8 mouse cellular contexts compared by ENCODE assay signal in genomic region chr6:91277549-91277948, GRCm38 (mm10).
DNase-seq lines count a peak whose midpoint lies in the region; ATAC-seq lines count a peak whose summit lies in the region.

No protein-coding gene starts in this region.

- no peaks in the 10 kb centered on the region for H3K27me3 ChIP-seq in forebrain, embryonic 13.5 days
- peaks cover 39% of the 10 kb centered on the region for H3K27me3 ChIP-seq in midbrain, embryonic 12.5 days

- no peak overlapping the region for H3K4me3 ChIP-seq in forebrain, embryonic 13.5 days
- no peak overlapping the region for H3K4me3 ChIP-seq in midbrain, embryonic 12.5 days

- H3K4me2 ChIP-seq in forebrain, embryonic 13.5 days: no peak overlapping the region
- no peak overlapping the region for H3K4me2 ChIP-seq in midbrain, embryonic 12.5 days (replicated peaks)

- no peaks in the 10 kb centered on the region for H3K36me3 ChIP-seq in forebrain, embryonic 13.5 days (ENCODE audit: poor library complexity, severe bottlenecking)
- no peaks in the 10 kb centered on the region for H3K36me3 ChIP-seq in midbrain, embryonic 12.5 days

- WGBS in forebrain, embryonic 13.5 days: under 1% methylated on average over 7 of the region's 7 CpGs
- WGBS in midbrain, embryonic 12.5 days: 2% methylated on average over 7 of the region's 7 CpGs

- H3K9me3 ChIP-seq in forebrain, embryonic 13.5 days (replicated peaks): no peaks in the 10 kb centered on the region
- no peaks in the 10 kb centered on the region for H3K9me3 ChIP-seq in midbrain, embryonic 12.5 days

- no peak overlapping the region for H3K27ac ChIP-seq in forebrain, embryonic 13.5 days
- H3K27ac ChIP-seq in midbrain, embryonic 12.5 days (replicated peaks): no peak overlapping the region

- H3K4me1 ChIP-seq in forebrain, embryonic 13.5 days: peaks cover 15% of the 10 kb centered on the region
- H3K4me1 ChIP-seq in midbrain, embryonic 12.5 days: peaks cover 4% of the 10 kb centered on the region; the same call in 1 of the 2 replicates

- no peak; the same call in 1 of the 2 replicates for ATAC-seq in frontal cortex, adult (ENCODE audit: low TSS enrichment)
- ATAC-seq in forebrain, embryonic 13.5 days: 0 out of 2 replicates have a peak, but pooled peaks have one; percentile 17
- ATAC-seq in midbrain, embryonic 12.5 days (ENCODE audit: low FRiP score, low read depth): peak; percentile 25; the same call in 1 of the 2 replicates

- peak; percentile 61 to 63 for DNase-seq in frontal cortex, postnatal 25 days (ENCODE audit: low spot score in 2 of 2)
- DNase-seq in B cell, adult 2 months: peak; percentile 48 to 49
- peak; percentile 40 for DNase-seq in c-Kit-positive CD71-positive TER-119-positive erythroid progenitor cells, embryonic 14.5 days (ENCODE audit: low spot score)
- DNase-seq in kidney, postnatal 25 days: peak; percentile 58 to 71
- DNase-seq in testis, postnatal 10 days (ENCODE audit: low spot score): peak; percentile 77

- no peak overlapping the region for H3K9ac ChIP-seq in forebrain, embryonic 13.5 days
- no peak overlapping the region for H3K9ac ChIP-seq in midbrain, embryonic 12.5 days (replicated peaks)
